Mouse (Mus musculus) thymus, adult 2 months (tissue): ENCODE results near the gene Dop1b.

ENCODE experiments used
- CTCF ChIP-seq: fragments of 200-500 bp; IDR thresholded peaks from 2 replicates; pipeline ENCODE4 v1.5.1; 2012; ENCODE audit warnings: mild to moderate bottlenecking, control low read depth, low read length, moderate library complexity, borderline replicate concordance; ENCODE audit not compliant: control insufficient read depth, poor library complexity, insufficient read depth; ENCODE audit errors: extremely low read depth
- POLR2A ChIP-seq: fragments of 200-500 bp; IDR thresholded peaks from 2 replicates; pipeline ENCODE4 v1.6.1; 2012; ENCODE audit warnings: mild to moderate bottlenecking, low read length, control low read depth, moderate library complexity; ENCODE audit not compliant: control insufficient read depth, poor library complexity, insufficient read depth; ENCODE audit errors: extremely low read depth

GRCm38 (mm10) chr16:93712966-93713365, 1.3 kb downstream of the Dop1b start:
- TF ChIP-seq CTCF (no peak), POLR2A (no peak)
